Mouse (Mus musculus) cerebellum, adult 11-12 months (tissue): ENCODE results near the gene Scn7a.

Experiments
- DNase-seq: peaks from one replicate; pipeline ENCODE4 v3.0.0; 2022

Gene Scn7a

DNA sequence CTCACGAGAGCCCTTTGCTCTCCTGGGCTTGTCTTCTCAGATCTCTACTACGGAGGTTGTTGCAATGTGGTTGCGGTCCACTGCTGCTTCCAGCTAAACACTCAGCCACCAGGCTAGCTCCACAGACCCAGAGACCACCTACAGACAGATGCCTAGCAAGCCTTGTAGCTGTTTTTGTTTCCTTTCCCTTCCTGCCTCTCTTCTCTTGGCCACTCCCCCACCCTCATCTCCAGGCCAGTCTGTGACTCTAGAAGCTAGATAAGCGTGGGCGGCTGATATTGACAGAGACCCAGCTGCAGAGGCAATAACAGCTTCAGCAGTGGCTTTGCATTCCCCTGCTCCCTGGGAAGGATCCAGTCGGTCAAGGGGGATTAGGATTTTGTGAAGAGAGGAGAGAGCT lies at the start of gene Scn7a:
Gene Scn7a (minus strand): TSS at position 150 of the 400 bp plus-strand sequence.
- no peak for DNase-seq

DNA sequence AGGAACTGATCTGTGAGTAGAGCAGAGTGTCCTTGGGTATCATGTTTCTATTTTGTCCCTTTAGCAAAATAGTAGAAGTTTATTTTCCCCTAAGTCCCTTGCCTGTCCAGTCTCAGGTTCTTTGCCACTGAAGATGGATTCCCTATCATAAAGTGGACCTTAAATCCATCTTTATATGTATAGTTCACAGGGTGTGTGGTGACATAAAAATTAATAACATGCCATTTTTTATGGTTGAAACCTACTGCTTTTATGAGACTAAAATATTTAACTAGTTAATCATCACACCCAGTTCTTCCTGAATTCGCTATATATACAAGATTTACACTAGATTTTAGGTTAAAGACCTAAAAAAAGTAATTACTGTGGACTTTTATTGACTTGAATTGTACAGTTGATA lies 43.0 kb upstream of the Scn7a start:
- DNase-seq: no peak

DNA sequence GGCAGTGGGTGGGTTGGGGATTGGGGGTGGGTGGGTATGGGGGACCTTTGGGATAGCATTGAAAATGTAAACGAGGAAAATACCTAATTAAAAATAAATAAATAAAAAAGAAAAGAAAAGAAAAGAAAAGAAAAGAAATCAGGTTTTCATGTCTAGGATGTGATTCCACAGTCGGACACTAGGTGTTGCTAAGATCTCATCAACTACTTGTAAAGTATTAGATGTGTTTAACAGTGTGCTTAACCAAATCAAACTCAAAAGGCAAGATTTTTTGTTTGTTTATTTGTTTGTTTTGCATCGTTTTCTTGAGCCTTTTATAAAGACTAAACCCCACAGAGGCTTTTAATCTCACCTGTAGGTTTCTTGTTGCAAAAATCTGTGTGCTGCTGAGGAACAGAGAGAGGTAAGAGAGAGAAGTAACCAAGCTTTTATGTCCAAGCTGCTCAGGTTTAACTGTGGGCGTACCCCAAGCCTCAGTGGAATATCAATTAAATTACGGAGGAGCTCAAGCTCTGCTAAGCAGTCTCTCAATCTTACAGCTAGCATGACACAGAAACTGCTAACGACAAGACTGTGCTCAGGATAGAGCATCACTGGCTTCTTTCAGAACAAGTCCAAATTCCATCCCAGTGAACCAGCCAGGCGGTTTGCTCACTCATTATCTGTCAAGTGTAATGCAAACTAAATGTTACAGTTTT lies 35.3 kb upstream of the Scn7a start:
- no peak for DNase-seq

DNA sequence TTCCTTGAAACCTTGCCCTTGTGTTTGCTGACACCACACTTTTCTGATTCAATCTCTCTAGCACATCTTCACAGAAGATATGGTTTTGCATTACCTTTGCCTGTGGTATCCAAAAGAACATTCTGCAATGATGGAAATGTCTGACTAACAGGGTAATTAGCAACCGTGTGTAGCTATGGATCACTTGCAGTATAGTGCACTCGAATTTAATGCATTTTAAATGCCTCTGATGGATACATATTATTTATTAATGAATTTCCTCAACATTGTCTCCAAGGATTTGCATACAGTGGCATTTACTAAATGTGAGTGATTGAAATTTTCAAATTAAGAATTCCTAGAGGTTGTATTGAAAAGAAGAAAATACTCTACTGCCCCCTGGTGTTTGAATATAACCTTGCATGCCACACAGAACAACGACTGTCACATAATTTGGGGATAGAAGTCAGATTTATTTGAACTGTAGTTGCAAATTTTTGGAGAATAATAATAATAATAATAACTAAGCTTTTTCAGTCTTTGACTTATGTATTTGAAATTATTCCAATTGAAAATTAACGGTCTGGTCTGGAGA lies 15.0 kb upstream of the Scn7a start:
- no peak for DNase-seq

DNA sequence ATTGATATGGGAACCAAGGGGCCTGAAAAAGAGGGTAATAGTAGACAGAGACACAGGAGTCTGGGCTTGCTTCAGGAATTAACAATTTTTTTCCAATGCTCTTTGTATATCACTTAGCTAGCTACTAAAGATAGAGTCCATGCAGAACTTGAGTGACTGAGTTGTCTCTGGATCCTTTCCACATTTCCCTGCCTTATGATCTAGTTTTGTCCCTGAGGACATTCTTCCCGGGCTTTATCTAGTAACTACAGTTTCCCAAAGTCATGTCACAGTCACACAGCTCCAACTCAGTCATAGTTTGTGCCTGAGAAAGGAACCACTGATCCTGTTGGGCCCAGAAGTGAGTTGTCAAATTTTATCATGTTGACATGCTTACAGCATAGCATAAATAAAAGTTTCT lies 12.8 kb upstream of the Scn7a start:
- no peak for DNase-seq

DNA sequence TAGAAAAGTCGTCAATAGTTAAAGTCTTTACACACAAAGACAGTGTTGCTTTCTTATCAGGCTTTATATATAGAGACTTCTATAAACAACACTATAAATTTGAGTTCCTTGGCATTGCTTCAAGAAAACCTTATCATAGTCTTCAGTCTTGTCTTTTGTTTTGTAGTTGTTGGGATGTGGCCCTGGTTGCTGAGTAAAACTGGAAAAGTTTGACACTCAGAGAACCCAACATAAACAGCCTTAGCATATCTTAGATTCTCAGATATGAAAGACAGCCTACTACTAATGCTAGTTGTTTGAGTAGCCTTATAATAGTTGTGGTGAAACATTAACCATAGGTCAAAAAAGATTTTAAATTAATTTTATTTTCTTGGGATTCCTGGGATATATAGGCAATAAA lies 6.9 kb upstream of the Scn7a start:
- no peak for DNase-seq

DNA sequence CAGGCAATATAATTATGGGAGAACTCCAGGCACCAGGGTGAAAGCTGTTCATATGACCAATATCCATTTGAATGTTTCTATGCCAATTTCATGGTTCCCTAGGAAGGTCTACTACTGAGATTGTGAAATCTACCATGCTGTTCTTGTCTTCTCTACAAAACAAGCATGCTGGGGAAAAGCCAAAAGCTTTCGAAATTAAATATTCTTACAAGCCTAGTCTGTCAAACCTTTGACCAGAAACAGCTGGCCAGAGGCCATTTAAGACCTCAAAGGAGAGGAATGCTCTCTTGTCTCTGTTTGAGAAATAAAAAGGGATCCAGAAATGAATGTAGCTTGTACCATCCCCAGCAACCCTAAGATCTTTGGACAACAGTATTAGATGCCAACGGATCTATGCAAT lies 3.8 kb downstream of the Scn7a start:
- no peak for DNase-seq

DNA sequence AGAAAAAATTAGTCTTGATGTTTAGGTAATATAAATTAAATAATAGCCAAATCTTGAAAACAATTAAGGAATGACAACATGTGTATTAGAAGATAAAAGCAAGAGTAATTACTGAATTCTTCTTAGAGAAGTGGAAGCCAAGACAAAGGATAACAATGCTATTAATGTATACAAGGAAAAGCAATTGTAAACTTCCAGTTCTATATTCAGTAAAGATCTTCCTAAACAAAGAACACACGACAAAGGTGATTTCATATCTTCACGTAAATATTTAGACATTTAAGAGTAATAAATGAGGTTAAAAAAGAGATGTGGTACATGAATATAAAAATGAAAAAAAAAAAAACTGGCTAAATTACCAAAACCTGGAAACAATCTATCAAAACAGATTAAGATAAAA lies 16.7 kb downstream of the Scn7a start:
- DNase-seq: no peak

DNA sequence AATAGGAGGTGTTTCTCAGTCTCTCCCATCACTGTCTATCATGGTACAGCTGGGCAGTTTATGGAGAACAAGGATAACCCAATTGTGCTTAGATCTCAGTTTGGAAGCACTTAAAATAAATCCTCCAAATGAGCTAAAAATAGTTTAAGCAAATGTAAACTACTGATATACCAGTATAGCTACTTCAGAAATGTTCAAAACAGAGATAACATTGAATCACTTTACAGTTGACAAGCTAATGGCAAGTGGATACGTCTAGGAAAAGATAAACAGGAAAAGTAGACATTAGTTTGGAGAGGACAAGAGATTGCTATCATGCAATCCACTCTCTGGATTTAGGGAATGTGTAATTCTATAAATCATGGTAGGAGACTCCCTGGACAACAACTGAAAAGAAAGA lies 19.5 kb downstream of the Scn7a start:
- no peak for DNase-seq

DNA sequence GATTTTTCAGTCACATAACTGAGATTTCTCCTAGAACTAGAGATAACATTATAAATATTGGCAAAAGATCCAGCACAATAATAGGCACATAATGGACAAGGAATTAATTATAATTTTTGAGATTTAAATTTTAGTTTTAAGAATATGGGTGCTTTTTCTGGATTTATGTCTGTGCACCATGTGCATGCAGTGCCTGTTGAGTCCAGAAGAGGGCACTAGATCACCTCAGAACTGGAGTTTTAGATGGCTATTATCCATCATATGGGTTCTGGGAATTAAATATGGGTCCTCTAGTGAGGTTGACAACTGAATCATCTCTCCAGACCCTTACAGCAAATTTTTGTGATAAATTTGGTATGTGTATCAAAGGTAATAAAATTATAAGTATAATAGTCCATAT lies 21.8 kb downstream of the Scn7a start:
- DNase-seq: no peak

DNA sequence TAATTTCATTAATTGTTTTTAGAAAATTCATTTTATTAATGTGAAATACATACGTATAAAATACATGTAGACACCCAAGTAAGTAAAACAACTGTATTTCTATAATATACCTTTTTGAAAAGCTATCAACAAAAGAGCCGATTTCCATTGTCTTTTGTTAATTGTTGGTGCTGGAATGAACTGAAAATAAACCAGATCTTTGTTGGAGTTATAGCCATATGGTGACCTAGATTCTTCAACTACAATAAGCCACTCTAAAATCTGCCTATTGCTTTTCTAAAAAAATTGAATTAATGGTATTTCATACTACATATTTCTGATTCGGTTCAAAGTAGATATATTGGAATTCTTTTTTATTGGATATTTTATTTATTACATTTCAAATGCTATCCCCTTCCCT lies 56.7 kb downstream of the Scn7a start:
- no peak for DNase-seq

DNA sequence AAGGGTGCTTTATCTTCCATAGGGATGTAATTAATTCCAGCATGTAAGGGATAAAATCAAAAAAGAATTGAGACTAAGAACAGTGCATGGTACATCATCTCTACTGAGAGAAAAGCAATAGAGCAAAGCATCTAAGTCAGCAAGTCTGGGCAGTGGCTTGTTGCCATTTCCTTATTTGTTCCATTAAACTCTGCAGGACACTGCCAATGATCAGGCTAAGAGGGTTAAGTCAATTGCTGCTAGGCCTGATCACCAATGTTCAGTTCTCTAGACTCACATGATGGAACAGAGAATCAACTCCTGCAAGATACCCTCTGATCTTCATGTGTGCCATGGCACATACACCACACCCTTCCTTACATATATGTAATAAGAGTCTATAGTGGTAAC lies 57.1 kb downstream of the Scn7a start:
- peak; percentile 42 for DNase-seq

DNA sequence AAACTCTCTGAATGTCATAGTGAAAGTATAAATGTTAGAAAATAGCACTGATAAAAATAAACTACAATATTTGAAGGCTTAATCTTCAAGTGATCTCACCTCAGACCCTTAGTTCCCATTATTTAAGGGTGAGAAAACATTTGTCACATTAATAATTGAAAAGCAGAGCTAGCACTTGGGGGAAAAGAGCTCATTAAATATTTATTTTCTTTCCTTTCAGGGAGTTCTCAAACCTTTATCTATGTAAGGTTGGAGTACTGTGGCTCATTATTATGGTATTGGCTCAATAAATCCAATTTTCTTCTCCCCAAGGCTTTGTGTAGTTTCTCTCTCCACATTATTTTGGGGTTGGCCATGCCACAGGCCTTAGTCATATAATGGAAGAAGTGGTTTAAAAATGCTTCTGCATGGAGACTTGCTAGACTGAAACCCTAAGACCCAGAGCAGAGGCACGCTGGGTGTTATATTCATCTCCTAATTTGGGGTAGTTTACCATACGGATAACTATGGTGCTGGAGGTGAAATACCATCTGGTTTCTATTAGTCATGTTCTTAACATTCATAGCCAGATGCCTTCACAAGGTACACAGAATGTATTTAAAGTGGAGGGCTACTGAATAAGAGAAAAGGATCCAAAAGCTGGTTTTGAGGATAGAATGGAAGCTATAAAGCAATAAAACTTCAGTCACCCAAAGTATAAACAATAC lies 57.7 kb downstream of the Scn7a start:
- DNase-seq: no peak

DNA sequence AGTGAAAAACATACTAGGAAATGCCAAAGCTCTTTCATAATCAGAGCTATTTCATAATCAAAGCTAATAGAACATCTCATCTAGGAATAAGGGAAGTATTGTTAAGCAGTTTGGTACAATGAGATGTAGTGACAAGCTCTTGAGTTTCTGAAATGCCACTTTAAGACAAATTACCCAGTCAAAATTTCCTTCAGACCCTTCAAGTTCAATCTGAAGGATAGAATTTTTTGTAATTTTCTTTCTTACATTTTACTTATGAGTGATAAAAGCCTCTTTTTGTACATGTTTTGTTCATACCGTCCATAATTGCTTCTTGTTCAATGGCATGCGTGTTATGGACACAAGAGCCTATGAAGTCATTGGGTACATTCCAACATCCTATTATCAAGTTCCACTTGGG lies 72.6 kb downstream of the Scn7a start:
- DNase-seq: no peak

DNA sequence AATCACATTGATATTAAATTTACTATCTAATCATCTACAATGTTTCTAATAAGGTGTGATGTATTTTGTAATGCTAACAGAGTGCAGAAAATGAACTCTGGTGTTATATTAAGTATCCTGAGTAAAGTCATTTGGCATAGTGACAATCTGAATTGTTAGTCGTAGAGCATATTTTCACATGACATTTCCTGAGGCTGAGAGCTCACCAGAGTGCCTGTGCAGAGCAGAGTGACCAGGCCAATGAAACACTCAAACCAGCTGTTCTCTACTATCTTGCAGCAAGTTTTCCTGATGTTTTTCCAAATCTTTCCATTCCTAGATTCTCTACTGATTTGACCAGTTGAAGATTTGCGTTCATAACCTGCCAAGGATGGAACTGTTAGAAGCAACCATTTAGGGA lies 92.4 kb downstream of the Scn7a start:
- no peak for DNase-seq

DNA sequence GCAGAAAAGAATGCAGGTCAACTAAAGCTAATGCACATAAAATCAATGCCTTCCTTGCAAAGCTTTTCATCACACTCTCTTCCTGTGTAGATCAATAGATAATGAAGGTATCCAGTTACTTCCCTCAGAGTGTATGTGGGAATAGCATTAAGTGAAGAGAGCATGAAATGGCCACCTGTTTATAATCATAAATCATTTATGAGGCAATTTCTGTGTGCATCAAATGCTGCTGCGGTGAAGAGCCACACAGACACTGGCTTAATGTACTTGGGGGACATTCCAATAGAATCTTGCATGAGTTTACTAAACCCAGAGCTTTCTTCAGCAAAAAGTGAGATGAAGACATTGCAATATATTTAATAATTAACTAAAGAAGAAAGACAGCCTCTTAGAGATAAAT lies 122.7 kb downstream of the Scn7a start:
- DNase-seq: no peak

DNA sequence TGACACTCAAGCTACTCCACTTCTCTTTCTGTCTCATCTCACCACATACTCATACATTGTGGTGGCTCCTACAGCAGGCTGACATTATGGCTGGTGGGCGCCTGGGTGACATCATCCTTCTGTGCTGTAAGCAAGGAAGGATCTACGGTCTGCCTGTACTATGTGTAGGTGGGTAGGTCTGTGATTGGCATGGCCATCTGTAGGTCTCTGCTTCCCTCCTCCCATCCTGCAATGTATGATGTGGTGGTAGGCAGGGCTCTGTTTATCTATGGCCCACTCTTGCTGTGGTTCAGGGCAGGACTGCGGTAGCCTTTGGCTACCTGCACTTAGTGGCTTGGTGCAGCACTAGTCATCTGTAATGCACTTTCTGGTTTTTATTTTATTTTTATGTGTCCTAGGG lies 128.3 kb downstream of the Scn7a start:
- no peak for DNase-seq

DNA sequence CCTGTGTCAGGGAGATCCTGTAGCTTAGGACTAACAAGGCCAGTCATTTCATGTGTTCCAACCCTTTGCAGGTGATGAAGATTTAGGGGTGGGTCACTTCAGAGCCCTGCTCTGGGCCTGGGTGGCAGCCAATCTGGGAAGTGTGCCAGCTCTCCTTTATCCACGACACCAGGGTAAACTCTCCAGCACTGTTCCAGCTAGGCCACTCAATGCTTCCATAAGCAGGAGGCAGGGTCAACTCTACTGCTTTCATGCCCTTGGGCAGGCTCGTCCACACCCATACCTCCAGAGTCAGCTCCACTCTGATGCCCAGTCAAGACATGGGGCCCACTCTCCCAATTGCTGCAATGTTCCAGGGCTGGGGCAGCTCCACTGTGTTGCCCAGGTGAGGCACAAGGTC lies 129.3 kb downstream of the Scn7a start:
- no peak for DNase-seq

DNA sequence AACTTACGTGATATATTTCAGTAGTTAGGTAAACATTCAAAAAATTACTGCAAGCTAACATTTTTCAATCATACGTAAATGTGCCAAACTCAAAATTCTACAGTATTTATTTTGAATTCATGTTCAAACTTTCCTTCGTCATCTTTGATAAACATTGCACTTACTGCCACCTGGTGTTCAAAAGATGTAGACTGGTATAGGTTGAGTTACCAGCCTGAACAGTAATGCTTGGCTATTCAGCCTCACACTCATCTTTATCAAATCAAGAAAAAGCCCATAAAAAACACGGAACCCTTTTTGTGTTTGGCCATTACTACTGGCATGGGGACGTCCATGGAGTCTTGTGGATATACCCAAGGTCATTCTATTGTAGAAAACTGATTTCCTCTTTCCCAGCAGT lies 140.3 kb downstream of the Scn7a start:
- DNase-seq: no peak

DNA sequence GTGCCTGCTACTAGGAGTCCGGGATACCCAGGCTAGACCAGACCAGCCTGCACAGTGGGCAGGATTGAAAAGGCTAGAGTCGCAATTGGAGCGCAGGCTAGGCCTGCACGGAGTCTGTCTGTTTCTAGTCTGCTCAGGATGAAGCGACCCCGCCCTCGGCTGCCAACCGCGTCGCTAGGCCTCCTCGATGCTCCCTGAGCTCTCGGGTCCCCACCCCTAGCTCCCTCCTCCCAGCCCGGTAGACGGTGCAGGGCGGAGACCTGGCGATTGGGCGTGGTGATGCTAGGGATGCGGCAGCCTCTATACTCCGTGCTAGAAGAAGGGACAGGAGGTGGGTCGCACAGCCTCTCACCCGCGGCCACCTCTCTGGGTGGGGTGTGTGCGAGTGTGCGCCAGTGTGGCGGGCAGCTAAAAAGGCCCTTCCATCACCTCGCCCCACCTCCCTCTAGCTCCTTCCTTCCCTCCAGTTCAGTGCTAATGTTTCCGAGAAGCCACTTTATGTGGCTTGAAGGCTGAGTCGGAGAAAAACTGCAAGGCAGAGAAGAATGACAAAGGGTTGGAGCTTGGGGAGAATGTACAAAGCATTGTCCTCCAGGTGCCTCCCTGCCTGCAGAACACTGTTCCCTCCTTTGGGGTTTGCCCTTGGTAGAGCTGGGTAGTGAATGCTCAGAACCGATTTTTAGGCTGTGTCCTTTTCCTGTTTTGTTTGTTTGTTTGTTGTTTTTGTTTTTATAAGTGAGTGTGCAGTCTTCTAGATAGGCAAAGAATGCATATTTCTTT lies 149.9 kb downstream of the Scn7a start, which contains the start of gene Scn9a:
Gene Scn9a (minus strand): TSS at position 383 of the 780 bp plus-strand sequence.
- peak; percentile 4 for DNase-seq

DNA sequence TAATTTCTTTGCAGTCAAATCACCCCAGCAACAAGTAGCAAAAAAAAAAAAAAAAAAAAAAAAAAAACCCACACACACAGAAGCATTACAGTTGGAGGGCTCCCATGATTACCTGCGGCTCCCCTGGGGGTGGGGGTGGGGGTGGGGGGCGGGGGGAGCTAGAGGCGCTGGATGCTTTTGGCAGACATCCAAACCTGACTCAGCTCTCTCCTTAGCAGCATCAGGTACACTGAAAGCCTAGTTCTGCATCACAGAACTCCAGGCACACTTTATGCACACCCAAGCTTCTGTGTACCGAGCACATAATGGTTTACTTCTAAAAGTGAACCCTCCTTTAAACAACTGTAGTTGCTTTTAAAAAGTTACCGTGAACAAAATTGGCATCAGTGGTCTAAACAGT lies 152.0 kb downstream of the Scn7a start:
- DNase-seq: no peak
